Comparison of ENCODE assay signal across 8 mouse cellular contexts in the genomic region with DNA sequence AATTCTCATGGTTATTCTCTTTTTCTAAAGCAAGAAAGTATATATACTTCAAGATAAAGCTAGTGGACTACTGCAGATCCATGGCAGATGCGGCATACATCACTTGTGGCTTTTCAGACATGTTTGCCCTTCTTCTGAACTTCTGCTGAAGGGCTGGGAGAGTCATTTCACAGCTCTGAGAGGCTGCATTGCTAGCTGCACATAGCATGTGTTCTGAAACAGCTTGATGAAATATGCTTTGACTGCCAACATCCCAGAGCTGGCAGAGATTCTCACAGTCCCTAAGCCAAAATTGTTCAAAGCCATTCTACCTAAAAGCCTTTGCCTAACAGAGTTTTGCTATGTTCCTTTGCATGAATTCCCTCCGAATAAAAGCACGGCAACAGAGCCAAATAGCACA.
A peak's percentile ranks its signal among the peaks of the same experiment; 100 is the strongest.
DNase-seq lines count a peak whose midpoint lies in the region; ATAC-seq and TF ChIP-seq lines count a peak whose summit lies in the region.
"Had no signal": no experiment of that assay in that cellular context is flagged by ENCODE, and none has a peak within 500 bp of the region (broad histone marks: within the 10 kb centered on the region; RNA-seq: fewer than 3 reads in every experiment).

No protein-coding gene starts in this region.

- 68% methylated on average over 3 of the region's 3 CpGs for WGBS in limb, embryonic 14.5 days

- peak; percentile 3 for DNase-seq in urinary bladder, postnatal 25 days (ENCODE audit: low spot score)
- DNase-seq in urinary bladder, postnatal 4 days (ENCODE audit: low spot score in 2 of 2), result no peak
- DNase-seq in cerebellum, postnatal 14 days, result peak; percentile 85 to 91
- DNase-seq in heart, postnatal 14 days, result peak; percentile 20 to 54
- DNase-seq in limb, embryonic 14.5 days (ENCODE audit: low spot score), result peak; percentile 82
- peak; percentile 85 for DNase-seq in telencephalon, adult 2 months (ENCODE audit: low read depth, low spot score)

- no peaks in the 10 kb centered on the region for H3K27me3 ChIP-seq in limb, embryonic 14.5 days (ENCODE audit: control insufficient read depth, insufficient read depth, low read length)
- H3K27me3 ChIP-seq: neural tube, embryonic 12.5 days had no signal

- peaks cover 7% of the 10 kb centered on the region; the same call in 1 of the 2 replicates for H3K4me1 ChIP-seq in limb, embryonic 14.5 days (ENCODE audit: control insufficient read depth, insufficient read depth, low read length)
- H3K4me1 ChIP-seq: neural tube, embryonic 12.5 days had no signal

- no peak overlapping the region for H3K4me2 ChIP-seq in limb, embryonic 14.5 days (replicated peaks; ENCODE audit: low read depth, low read length, severe bottlenecking)
- H3K4me2 ChIP-seq: neural tube, embryonic 12.5 days had no signal

- no peak overlapping the region for H3K27ac ChIP-seq in limb, embryonic 14.5 days (replicated peaks; ENCODE audit: low read depth, low read length)
- H3K27ac ChIP-seq: neural tube, embryonic 12.5 days had no signal

- ATAC-seq in limb, embryonic 14.5 days (ENCODE audit: low FRiP score, low read depth), result peak; percentile 34; the same call in 1 of the 2 replicates
- ATAC-seq in megakaryocyte progenitor cell, adult 5-6 weeks (replicated peaks; ENCODE audit: poor library complexity), result no peak

- no peak for TF ChIP-seq POLR2A in limb, embryonic 14.5 days (IDR thresholded peaks at IDR 0.05; ENCODE audit: borderline replicate concordance, extremely low read depth, insufficient read depth, insufficient read length)

- intact Hi-C loops in heart, postnatal 14 days (cut with DNase I), result no loop called here

- no peak overlapping the region for H3K4me3 ChIP-seq in limb, embryonic 14.5 days (replicated peaks; ENCODE audit: low read length)
- H3K4me3 ChIP-seq: neural tube, embryonic 12.5 days had no signal

- no peaks in the 10 kb centered on the region for H3K9me3 ChIP-seq in limb, embryonic 14.5 days (ENCODE audit: control insufficient read depth, low read length)
- H3K9me3 ChIP-seq: neural tube, embryonic 12.5 days had no signal

- no peaks in the 10 kb centered on the region for H3K36me3 ChIP-seq in limb, embryonic 14.5 days (ENCODE audit: control insufficient read depth, insufficient read depth, low read length)
- H3K36me3 ChIP-seq: neural tube, embryonic 12.5 days had no signal

- no peak overlapping the region for H3K9ac ChIP-seq in limb, embryonic 14.5 days (ENCODE audit: low read depth, low read length, severe bottlenecking)
- H3K9ac ChIP-seq: neural tube, embryonic 12.5 days had no signal

Comparison
In these comparisons a context has a peak if more than half of its experiments do, and no peak if none do; other contexts are left out.
1. DNase-seq: peak in urinary bladder, postnatal 25 days (single experiment), cerebellum, postnatal 14 days (2 of 2), heart, postnatal 14 days (2 of 2), limb, embryonic 14.5 days (single experiment) and telencephalon, adult 2 months (single experiment); none in urinary bladder, postnatal 4 days (0 of 2).